In genomic region chr11:78697753-78698171, GRCm38 (mm10) we compare ENCODE assay signal across 8 mouse cellular contexts. TPM values are rescaled to one million over a fixed set of nuclear protein-coding genes. Genes with fewer than 3 reads are reported as not detected.
DNase-seq lines count a peak whose midpoint lies in the region; ATAC-seq and TF ChIP-seq lines count a peak whose summit lies in the region.

No protein-coding gene starts in this region.

- DNase-seq in brain, embryonic 18.5 days (ENCODE audit: low read depth, low spot score): peak; percentile 95
- peak; percentile 98 for DNase-seq in kidney, postnatal 0 days (ENCODE audit: low spot score)
- peak; percentile 73 for DNase-seq in liver, embryonic 11.5 days (ENCODE audit: low spot score)
- DNase-seq in naive thymus-derived CD4-positive, alpha-beta T cell, adult 2 months (ENCODE audit: low read depth): peak; percentile 94

- peak overlapping the region; percentile 37; the same call in 1 of the 2 replicates for H3K4me2 ChIP-seq in heart, embryonic 12.5 days
- peak overlapping the region; percentile 43; the same call in 1 of the 2 replicates for H3K4me2 ChIP-seq in kidney, postnatal 0 days (ENCODE audit: low read length)
- H3K4me2 ChIP-seq in liver, embryonic 11.5 days: peak overlapping the region; percentile 46
- H3K4me2 ChIP-seq in stomach, embryonic 14.5 days (replicated peaks; ENCODE audit: low read depth, low read length): no peak overlapping the region

- peaks cover 42% of the 10 kb centered on the region for H3K79me2 ChIP-seq in C2C12 (ENCODE audit: control insufficient read depth, insufficient read depth)

- H3K4me3 ChIP-seq in C2C12 (ENCODE audit: insufficient read depth, poor library complexity, severe bottlenecking): peak overlapping the region; percentile 86
- H3K4me3 ChIP-seq in heart, embryonic 12.5 days: peak overlapping the region; percentile 98
- H3K4me3 ChIP-seq in kidney, postnatal 0 days (replicated peaks; ENCODE audit: low read depth, low read length): peak overlapping the region; percentile 90
- peak overlapping the region; percentile 79 for H3K4me3 ChIP-seq in liver, embryonic 11.5 days (ENCODE audit: low read depth, low read length)
- H3K4me3 ChIP-seq in stomach, embryonic 14.5 days (ENCODE audit: low read depth, low read length): peak overlapping the region; percentile 86

- ATAC-seq in erythroid progenitor cell, adult 5-6 weeks (replicated peaks; ENCODE audit: low FRiP score, poor library complexity, severe bottlenecking): peak; percentile 63
- peak; percentile 82 for ATAC-seq in heart, embryonic 12.5 days (ENCODE audit: insufficient number of reproducible peaks, low FRiP score)
- ATAC-seq in kidney, postnatal 0 days (replicated peaks; ENCODE audit: low FRiP score, low read depth): peak; percentile 91
- peak; percentile 79 for ATAC-seq in liver, embryonic 11.5 days (replicated peaks; ENCODE audit: low FRiP score)
- peak; percentile 92 for ATAC-seq in stomach, embryonic 14.5 days (ENCODE audit: insufficient number of reproducible peaks, insufficient read depth, low FRiP score, low read depth)

- H3K9ac ChIP-seq in heart, embryonic 12.5 days: no peak overlapping the region
- H3K9ac ChIP-seq in kidney, postnatal 0 days (ENCODE audit: low read depth, low read length): peak overlapping the region; percentile 47; the same call in 1 of the 2 replicates
- H3K9ac ChIP-seq in liver, embryonic 11.5 days (ENCODE audit: low read depth, low read length): no peak overlapping the region
- no peak overlapping the region for H3K9ac ChIP-seq in stomach, embryonic 14.5 days (replicated peaks; ENCODE audit: low read depth, low read length)

- WGBS in heart, embryonic 12.5 days: under 1% methylated on average over 12 of the region's 12 CpGs
- WGBS in kidney, postnatal 0 days: under 1% methylated on average over 12 of the region's 12 CpGs
- WGBS in liver, embryonic 11.5 days: 0% methylated on average over 12 of the region's 12 CpGs
- WGBS in stomach, embryonic 14.5 days: under 1% methylated on average over 12 of the region's 12 CpGs

- H3K36me3 ChIP-seq in C2C12 (ENCODE audit: control insufficient read depth, insufficient read depth): peaks cover 5% of the 10 kb centered on the region
- H3K36me3 ChIP-seq in heart, embryonic 12.5 days: peaks cover 8% of the 10 kb centered on the region; the same call in 1 of the 2 replicates
- no peaks in the 10 kb centered on the region for H3K36me3 ChIP-seq in kidney, postnatal 0 days (ENCODE audit: insufficient read depth, low read length)
- no peaks in the 10 kb centered on the region for H3K36me3 ChIP-seq in liver, embryonic 11.5 days (ENCODE audit: control insufficient read depth, insufficient read depth, low read length)
- H3K36me3 ChIP-seq in stomach, embryonic 14.5 days (ENCODE audit: control insufficient read depth, insufficient read depth, low read length): no peaks in the 10 kb centered on the region

- TF ChIP-seq CTCF in C2C12 (IDR thresholded peaks at IDR 0.05; ENCODE audit: control insufficient read depth, insufficient read depth, insufficient read length): no peak
- no peak for TF ChIP-seq CTCF in kidney, postnatal 0 days (IDR thresholded peaks at IDR 0.05; ENCODE audit: low read depth)

- H3K79me3 ChIP-seq in C2C12 (ENCODE audit: low read depth): peaks cover 26% of the 10 kb centered on the region

- H3K4me1 ChIP-seq in heart, embryonic 12.5 days (replicated peaks): peaks cover 28% of the 10 kb centered on the region
- H3K4me1 ChIP-seq in kidney, postnatal 0 days (replicated peaks; ENCODE audit: insufficient read depth, low read length): peaks cover 14% of the 10 kb centered on the region
- H3K4me1 ChIP-seq in liver, embryonic 11.5 days (replicated peaks; ENCODE audit: control insufficient read depth, insufficient read depth, low read length): peaks cover 18% of the 10 kb centered on the region
- H3K4me1 ChIP-seq in stomach, embryonic 14.5 days (ENCODE audit: control insufficient read depth, insufficient read depth, low read length): peaks cover 17% of the 10 kb centered on the region; the same call in 1 of the 2 replicates

- no peaks in the 10 kb centered on the region for H3K27me3 ChIP-seq in C2C12 (ENCODE audit: control insufficient read depth, insufficient read depth, insufficient read length)
- H3K27me3 ChIP-seq in heart, embryonic 12.5 days (replicated peaks): 0 out of 2 replicates have a peak, but pooled peaks cover 3% of the 10 kb centered on the region
- H3K27me3 ChIP-seq in kidney, postnatal 0 days (ENCODE audit: insufficient read depth, low read length): no peaks in the 10 kb centered on the region
- H3K27me3 ChIP-seq in liver, embryonic 11.5 days (replicated peaks; ENCODE audit: control insufficient read depth, insufficient read depth, low read length): no peaks in the 10 kb centered on the region
- no peaks in the 10 kb centered on the region for H3K27me3 ChIP-seq in stomach, embryonic 14.5 days (ENCODE audit: control insufficient read depth, insufficient read depth, low read length)

- no peak overlapping the region for H3ac ChIP-seq in C2C12 (ENCODE audit: control insufficient read depth, insufficient read length, low read depth)

- no peaks in the 10 kb centered on the region for H3K9me3 ChIP-seq in heart, embryonic 12.5 days (replicated peaks)
- no peaks in the 10 kb centered on the region for H3K9me3 ChIP-seq in kidney, postnatal 0 days (replicated peaks; ENCODE audit: low read length)
- H3K9me3 ChIP-seq in liver, embryonic 11.5 days (ENCODE audit: control insufficient read depth, low read length): no peaks in the 10 kb centered on the region
- H3K9me3 ChIP-seq in stomach, embryonic 14.5 days (ENCODE audit: control insufficient read depth, low read depth, low read length): no peaks in the 10 kb centered on the region

- peak overlapping the region; percentile 28; the same call in 1 of the 2 replicates for H3K27ac ChIP-seq in heart, embryonic 12.5 days (ENCODE audit: poor library complexity, severe bottlenecking)
- 0 out of 2 replicates have a peak overlapping the region, but pooled peaks have one; percentile 47 for H3K27ac ChIP-seq in kidney, postnatal 0 days
- H3K27ac ChIP-seq in liver, embryonic 11.5 days (ENCODE audit: low read depth, low read length): peak overlapping the region; percentile 35; the same call in 1 of the 2 replicates
- no peak overlapping the region for H3K27ac ChIP-seq in stomach, embryonic 14.5 days (ENCODE audit: low read length)

TF ChIP-seq in C2C12, 6 proteins besides CTCF, POLR2A, EP300 and RAD21:
- TF ChIP-seq MYOG (IDR thresholded peaks at IDR 0.05; ENCODE audit: control insufficient read depth, extremely low read depth, insufficient read length): no peak
- TF ChIP-seq MAX (IDR thresholded peaks at IDR 0.05): no peak
- no peak for TF ChIP-seq USF1 (IDR thresholded peaks at IDR 0.05; ENCODE audit: low read depth)
- no peak for TF ChIP-seq FOSL1 (IDR thresholded peaks at IDR 0.05; ENCODE audit: insufficient read depth, low read length, poor library complexity, severe bottlenecking)
- no peak for TF ChIP-seq CEBPB (IDR thresholded peaks at IDR 0.05; ENCODE audit: low read depth)
- no peak for TF ChIP-seq MYOD1 (IDR thresholded peaks at IDR 0.05; ENCODE audit: control insufficient read depth, insufficient read length, low read depth)
TF ChIP-seq in C2C12: peak in this region for 0.

RNA-seq across cellular contexts. Expression of gene Nlk, which starts 0.6 kb away (rescaled TPM):
- polyA plus RNA-seq in C2C12 (2012; fragmentation: generic; extraction: Trizol): 5.9 TPM
- 3.2 and 16.8 TPM in 2 replicates for total RNA-seq in erythroid progenitor cell, adult 5-6 weeks (2015; ENCODE audit: low replicate concordance)
- total RNA-seq in erythroid progenitor cell, adult 5-6 weeks (2017; ENCODE audit: low replicate concordance): 4.1 and 5.1 TPM in 2 replicates
- 13.4 and 13.7 TPM in 2 replicates for polyA plus RNA-seq in heart, embryonic 12.5 days (2016; fragmentation: Nextera tagmentation; extraction: Ambion mirVana)
- 19.2 and 20.8 TPM in 2 replicates for polyA plus RNA-seq in kidney, postnatal 0 days (2015; fragmentation: Nextera tagmentation; extraction: Ambion mirVana)
- polyA plus RNA-seq in liver, embryonic 11.5 days (2014; fragmentation: Nextera tagmentation; extraction: Ambion mirVana): 13.9 and 17.2 TPM in 2 replicates
- 10.1 and 13.4 TPM in 2 replicates for polyA plus RNA-seq in stomach, embryonic 14.5 days (2014; fragmentation: Nextera tagmentation; extraction: Ambion mirVana)

RNA-seq across cellular contexts. Expression of gene Ccnq, which starts 53.8 kb away (rescaled TPM):
- polyA plus RNA-seq in C2C12 (2012; fragmentation: generic; extraction: Trizol): 29.8 TPM
- total RNA-seq in erythroid progenitor cell, adult 5-6 weeks (2015; ENCODE audit: low replicate concordance): 5.4 TPM in 1 of 2 replicates, not detected in the other
- total RNA-seq in erythroid progenitor cell, adult 5-6 weeks (2017; ENCODE audit: low replicate concordance): 0.38 and 4.6 TPM in 2 replicates
- polyA plus RNA-seq in heart, embryonic 12.5 days (2016; fragmentation: Nextera tagmentation; extraction: Ambion mirVana): 25.2 and 28.1 TPM in 2 replicates
- 53.6 and 55.8 TPM in 2 replicates for polyA plus RNA-seq in kidney, postnatal 0 days (2015; fragmentation: Nextera tagmentation; extraction: Ambion mirVana)
- 47.9 and 52.3 TPM in 2 replicates for polyA plus RNA-seq in liver, embryonic 11.5 days (2014; fragmentation: Nextera tagmentation; extraction: Ambion mirVana)
- 42.2 and 44.9 TPM in 2 replicates for polyA plus RNA-seq in stomach, embryonic 14.5 days (2014; fragmentation: Nextera tagmentation; extraction: Ambion mirVana)
